Mouse (Mus musculus): ENCODE results near the gene Ctxn1. TPM values are rescaled to one million over a fixed set of nuclear protein-coding genes. Genes with fewer than 3 reads are reported as not detected.

Ctxn1 gene
- 546 TPM for polyA plus RNA-seq (2015; fragmentation: Illumina TruSeq; extraction: RNeasy Lipid Tissue Mini Kit (QIAGEN cat#74804); ENCODE audit: low read depth, low replicate concordance)

DNA sequence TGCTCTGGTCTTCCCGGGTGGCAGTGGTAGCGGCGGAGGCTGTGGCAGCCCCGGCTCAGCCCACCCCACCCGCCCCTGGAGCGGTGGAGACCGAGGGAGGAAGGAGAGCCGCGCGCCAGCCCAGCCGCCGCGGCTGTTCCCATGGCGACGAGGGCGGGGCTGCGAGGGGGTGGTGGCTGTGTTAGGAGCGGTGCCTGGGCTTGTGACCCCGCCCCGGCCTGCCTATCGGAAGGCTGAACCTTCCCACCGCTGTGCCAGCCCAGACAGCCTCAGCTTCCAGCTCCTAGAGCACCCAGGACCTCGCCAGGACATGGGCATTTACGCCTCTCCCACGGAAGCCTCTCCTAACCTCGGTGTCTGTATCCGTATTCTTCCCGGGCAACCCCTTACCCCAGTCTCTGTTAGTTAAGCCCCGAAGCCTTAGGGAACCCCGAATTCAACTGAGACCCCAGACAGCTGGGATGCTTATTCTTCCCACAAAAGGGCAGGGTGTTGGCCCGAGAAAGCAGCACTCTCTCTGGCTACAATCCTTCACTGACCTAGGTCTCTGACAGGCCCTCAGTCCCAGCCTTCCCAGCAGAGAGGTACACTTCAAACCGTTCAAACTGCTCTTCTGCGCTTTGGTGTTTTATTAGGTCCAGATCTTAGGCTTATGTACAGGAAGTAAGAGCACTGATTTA lies at the start of gene Ctxn1:
Gene Ctxn1 (minus strand): TSS at position 150 of the 680 bp plus-strand sequence.

DNA sequence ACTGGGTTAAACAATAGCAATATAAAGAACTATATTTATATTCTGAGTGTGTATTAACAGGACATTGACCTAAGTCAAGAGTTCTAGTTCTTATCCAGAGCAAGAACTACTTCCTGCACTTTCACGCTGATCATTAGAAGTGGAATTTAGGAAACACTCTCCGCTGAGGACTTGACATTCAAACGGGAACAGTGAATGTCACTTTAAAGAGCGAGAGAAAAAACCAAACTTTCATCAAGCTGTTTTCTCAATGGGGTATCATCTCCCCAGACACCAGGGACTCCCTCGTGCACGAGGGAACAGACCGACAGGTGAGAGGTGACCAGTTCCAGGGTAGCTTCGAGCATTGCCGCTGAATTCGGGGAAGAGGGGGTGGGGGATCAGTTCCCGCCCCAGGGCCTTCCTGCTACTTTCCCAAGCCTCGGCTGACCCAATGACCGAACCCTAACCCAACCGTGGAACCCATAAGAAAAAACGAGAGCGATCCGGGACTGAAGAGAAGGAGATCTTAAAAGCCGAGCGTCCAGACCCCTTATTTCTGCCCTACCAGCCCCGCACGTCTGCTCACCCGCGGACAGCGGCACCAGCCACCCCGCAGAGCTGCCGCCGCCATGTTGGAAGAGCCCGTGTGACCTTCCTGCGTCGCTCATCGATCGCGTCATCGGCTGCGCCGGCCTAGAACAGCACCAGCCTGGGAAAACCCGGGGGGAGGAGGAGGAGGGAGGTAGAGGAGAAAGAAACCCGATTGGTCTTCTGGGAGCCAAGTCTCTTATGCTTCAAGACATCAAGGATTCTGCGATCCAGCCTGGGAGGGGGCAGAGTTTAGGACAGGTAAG lies 16.4 kb upstream of the Ctxn1 start, which contains the start of gene Timm44:
Gene Timm44 (minus strand): TSS at position 639 of the 836 bp plus-strand sequence.

GRCm38 (mm10) chr8:4252934-4253841 lies 5.9 kb downstream of the Ctxn1 start, which contains the start of gene Snapc2:
Snapc2 (plus strand) TSS chr8:4253080.

GRCm38 (mm10) chr8:4247951-4248540 lies 11.0 kb downstream of the Ctxn1 start, which contains the start of gene Tgfbr3l:
Tgfbr3l (plus strand) TSS chr8:4248214.

DNA sequence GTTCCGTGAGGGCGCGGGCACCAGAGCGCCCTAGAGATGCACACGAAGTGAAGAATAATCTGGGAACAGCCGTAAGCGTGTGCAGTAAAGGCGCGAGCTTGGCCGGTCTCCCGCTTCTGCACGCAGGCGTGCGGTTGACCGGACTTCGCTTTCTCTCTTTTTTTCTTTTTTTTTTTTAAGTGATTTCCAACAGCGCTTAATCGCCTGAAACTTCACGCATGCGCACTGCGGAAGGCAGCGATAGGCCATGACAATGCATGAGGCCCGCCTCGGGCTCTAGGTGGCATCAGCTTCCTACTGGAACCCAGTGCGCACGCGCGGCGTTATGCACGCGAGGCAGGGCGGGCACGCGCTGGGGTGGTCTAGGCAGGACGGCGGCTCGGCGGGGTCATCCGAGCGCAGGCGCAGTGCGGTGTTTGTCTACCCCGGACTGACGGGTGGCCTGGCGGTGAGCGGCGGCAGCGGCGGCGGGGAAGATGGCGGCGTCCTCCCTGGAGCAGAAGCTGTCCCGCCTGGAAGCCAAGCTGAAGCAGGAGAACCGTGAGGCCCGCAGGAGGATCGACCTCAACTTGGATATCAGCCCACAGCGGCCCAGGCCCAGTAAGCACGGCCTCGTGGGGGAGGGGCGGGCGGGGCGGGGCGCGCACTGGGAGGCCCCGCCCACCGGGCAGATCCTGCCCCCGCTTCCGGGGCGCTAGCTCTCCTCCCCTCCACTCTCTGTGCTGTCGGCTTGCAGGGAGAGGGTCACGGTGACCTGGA lies 20.5 kb downstream of the Ctxn1 start, which contains the start of the genes Map2k7 and Gm49320:
Gene Map2k7 (plus strand): TSS at position 307 of the 759 bp plus-strand sequence.
Gene Gm49320 (plus strand): TSS at position 432 of the 759 bp plus-strand sequence.

GRCm38 (mm10) chr8:4226739-4227347 lies 32.2 kb downstream of the Ctxn1 start, which contains the start of gene Lrrc8e:
Lrrc8e (plus strand) TSS chr8:4226827.

DNA sequence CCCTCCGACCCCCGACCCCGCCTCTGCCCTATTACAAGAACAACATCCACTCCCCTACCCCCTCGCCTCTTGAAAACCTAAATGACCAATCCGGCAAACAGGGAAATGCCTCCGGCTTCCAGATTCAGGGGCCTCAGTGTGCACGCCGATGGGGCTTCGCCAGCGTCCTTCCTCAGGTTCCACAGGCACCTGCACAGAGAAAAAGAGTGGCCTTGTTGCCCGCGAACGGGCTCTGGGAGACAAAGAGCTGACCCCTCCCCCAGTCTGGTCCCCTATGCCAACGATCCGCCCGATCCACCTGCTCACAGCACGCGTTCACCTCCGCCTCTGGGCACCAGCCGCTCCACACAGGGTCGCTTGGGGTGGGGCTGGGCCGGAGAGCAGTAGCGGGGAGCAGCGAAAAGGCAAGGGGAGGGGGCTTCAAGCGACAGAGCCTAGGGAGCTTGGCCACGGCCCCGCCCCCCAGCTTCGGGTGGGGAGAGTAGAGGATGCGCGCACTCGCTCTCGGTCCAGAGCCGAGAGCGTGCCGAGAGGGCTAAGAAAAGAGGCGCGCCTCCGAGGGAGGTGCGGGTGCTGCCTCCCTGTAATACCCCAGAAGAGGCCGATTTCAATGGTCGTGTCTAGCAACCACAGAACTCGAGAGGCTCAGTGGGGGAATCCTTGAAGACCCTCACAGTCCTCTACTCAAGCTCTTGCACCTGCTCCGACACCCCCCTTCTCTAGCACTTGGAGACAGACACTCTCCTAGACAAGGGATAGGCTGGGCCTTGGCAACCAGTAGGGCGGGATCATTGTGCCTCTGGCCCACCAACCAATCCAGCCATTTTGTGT lies 42.1 kb downstream of the Ctxn1 start, which contains the start of gene Prr36:
Gene Prr36 (minus strand): TSS at position 669 of the 831 bp plus-strand sequence.

Other genes starting within 250 kb of the Ctxn1 start
- 0.95 TPM for gene Cd209f, start 153.4 kb downstream of the Ctxn1 start, polyA plus RNA-seq (2015; fragmentation: Illumina TruSeq; extraction: RNeasy Lipid Tissue Mini Kit (QIAGEN cat#74804); ENCODE audit: low read depth, low replicate concordance)
- not detected for gene Cd209g, start 125.2 kb downstream of the Ctxn1 start, polyA plus RNA-seq (2015; fragmentation: Illumina TruSeq; extraction: RNeasy Lipid Tissue Mini Kit (QIAGEN cat#74804); ENCODE audit: low read depth, low replicate concordance)
- 66.6 TPM for gene Evi5l, start 92.7 kb downstream of the Ctxn1 start, polyA plus RNA-seq (2015; fragmentation: Illumina TruSeq; extraction: RNeasy Lipid Tissue Mini Kit (QIAGEN cat#74804); ENCODE audit: low read depth, low replicate concordance)
- 12.3 TPM for gene Prr36, start 41.8 kb downstream of the Ctxn1 start, polyA plus RNA-seq (2015; fragmentation: Illumina TruSeq; extraction: RNeasy Lipid Tissue Mini Kit (QIAGEN cat#74804); ENCODE audit: low read depth, low replicate concordance)
- not detected for gene Lrrc8e, start 32.4 kb downstream of the Ctxn1 start, polyA plus RNA-seq (2015; fragmentation: Illumina TruSeq; extraction: RNeasy Lipid Tissue Mini Kit (QIAGEN cat#74804); ENCODE audit: low read depth, low replicate concordance)
- 57.1 TPM for gene Map2k7, start 20.5 kb downstream of the Ctxn1 start, polyA plus RNA-seq (2015; fragmentation: Illumina TruSeq; extraction: RNeasy Lipid Tissue Mini Kit (QIAGEN cat#74804); ENCODE audit: low read depth, low replicate concordance)
- gene Gm49320, start 20.4 kb downstream of the Ctxn1 start, polyA plus RNA-seq (2015; fragmentation: Illumina TruSeq; extraction: RNeasy Lipid Tissue Mini Kit (QIAGEN cat#74804); ENCODE audit: low read depth, low replicate concordance): 1.7 TPM
- gene Tgfbr3l, start 11.1 kb downstream of the Ctxn1 start, polyA plus RNA-seq (2015; fragmentation: Illumina TruSeq; extraction: RNeasy Lipid Tissue Mini Kit (QIAGEN cat#74804); ENCODE audit: low read depth, low replicate concordance): 6.5 TPM
- gene Snapc2, start 6.2 kb downstream of the Ctxn1 start, polyA plus RNA-seq (2015; fragmentation: Illumina TruSeq; extraction: RNeasy Lipid Tissue Mini Kit (QIAGEN cat#74804); ENCODE audit: low read depth, low replicate concordance): 40.7 TPM
- gene Timm44, start 16.6 kb upstream of the Ctxn1 start, polyA plus RNA-seq (2015; fragmentation: Illumina TruSeq; extraction: RNeasy Lipid Tissue Mini Kit (QIAGEN cat#74804); ENCODE audit: low read depth, low replicate concordance): 73.6 TPM
- 14.3 TPM for gene Ccl25, start 65.9 kb upstream of the Ctxn1 start, polyA plus RNA-seq (2015; fragmentation: Illumina TruSeq; extraction: RNeasy Lipid Tissue Mini Kit (QIAGEN cat#74804); ENCODE audit: low read depth, low replicate concordance)
- 28.6 TPM for gene Elavl1, start 66.1 kb upstream of the Ctxn1 start, polyA plus RNA-seq (2015; fragmentation: Illumina TruSeq; extraction: RNeasy Lipid Tissue Mini Kit (QIAGEN cat#74804); ENCODE audit: low read depth, low replicate concordance)
- 40.8 TPM for gene Cers4, start 233.8 kb upstream of the Ctxn1 start, polyA plus RNA-seq (2015; fragmentation: Illumina TruSeq; extraction: RNeasy Lipid Tissue Mini Kit (QIAGEN cat#74804); ENCODE audit: low read depth, low replicate concordance)